Mouse (Mus musculus): ENCODE measurements around the gene Flvcr1.

DNA sequence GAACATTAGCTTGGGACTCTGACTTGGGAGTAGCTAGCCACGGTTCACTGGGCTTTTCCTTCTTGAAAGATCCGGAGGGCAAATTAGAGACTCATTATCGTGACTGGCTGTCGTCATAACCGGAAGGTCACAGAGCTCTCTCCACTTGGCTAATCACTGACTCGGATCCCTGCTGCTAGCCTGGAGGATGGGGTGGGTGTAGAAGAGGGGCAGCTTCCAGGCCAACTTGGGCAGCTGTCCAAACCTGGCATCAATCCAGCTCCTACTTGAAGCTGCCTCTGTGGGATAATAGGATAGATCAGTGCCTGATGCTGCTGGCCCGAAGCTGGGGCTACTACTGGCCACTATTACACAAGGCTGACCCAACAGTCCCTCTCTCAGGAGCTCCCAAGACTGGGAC is 30.4 kb downstream of the Flvcr1 start:
- no peak for TF ChIP-seq HCFC1 (IDR thresholded peaks at IDR 0.05; ENCODE audit: borderline replicate concordance, insufficient read depth, low read length)
- TF ChIP-seq MAFK (IDR thresholded peaks at IDR 0.05; ENCODE audit: insufficient read depth, low read depth, low read length): no peak
- no peak for TF ChIP-seq CHD2 (IDR thresholded peaks at IDR 0.05; ENCODE audit: low read depth, low read length)
- no peak for TF ChIP-seq ZNF384 (IDR thresholded peaks at IDR 0.05; ENCODE audit: low read depth, low read length)
- TF ChIP-seq ZC3H11A (IDR thresholded peaks at IDR 0.05; ENCODE audit: borderline replicate concordance, low read depth, low read length): no peak

Measured in ES-E14 (cell line).